Mouse (Mus musculus) kidney, adult 8-10 months (tissue): ENCODE data around the gene Tfr2.
A peak's percentile ranks its signal among the peaks of the same experiment; 100 is the strongest.
"Not testable (repeated sequence)": the region's sequence is repeated elsewhere in the genome, so short reads cannot be mapped to it uniquely, and the experiment has no call there.

Source experiments
- DNase-seq, 2 experiments: peaks; one replicate each; pipeline ENCODE4 v3.0.0; 2022

The Tfr2 gene

GRCm38 (mm10) chr5:137590507-137590906, 20.9 kb downstream of the Tfr2 start:
- no peak for DNase-seq

DNA sequence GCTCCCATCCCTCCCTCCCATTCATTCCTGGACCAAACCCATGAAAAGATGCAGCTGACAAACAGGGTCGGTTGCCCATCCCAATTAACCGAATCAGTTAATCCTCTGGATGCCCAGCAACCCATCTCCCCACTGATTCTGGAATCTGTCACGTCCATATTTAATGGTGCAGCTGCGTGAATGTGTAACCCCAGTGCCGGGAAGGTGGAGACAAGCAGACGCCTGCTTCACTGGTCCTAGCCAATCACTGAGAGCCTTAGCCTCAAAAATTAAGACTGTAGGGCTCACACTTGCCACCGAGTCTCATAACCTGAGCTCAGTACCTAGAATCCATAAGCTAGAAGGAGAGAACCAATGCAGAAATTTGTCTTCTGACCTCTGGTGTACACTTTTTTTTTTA, 26.3 kb downstream of the Tfr2 start:
- DNase-seq: no peak

- no peak for DNase-seq
These were observed 27.1 kb downstream of the Tfr2 start for GRCm38 (mm10) chr5:137596601-137597261.

DNA sequence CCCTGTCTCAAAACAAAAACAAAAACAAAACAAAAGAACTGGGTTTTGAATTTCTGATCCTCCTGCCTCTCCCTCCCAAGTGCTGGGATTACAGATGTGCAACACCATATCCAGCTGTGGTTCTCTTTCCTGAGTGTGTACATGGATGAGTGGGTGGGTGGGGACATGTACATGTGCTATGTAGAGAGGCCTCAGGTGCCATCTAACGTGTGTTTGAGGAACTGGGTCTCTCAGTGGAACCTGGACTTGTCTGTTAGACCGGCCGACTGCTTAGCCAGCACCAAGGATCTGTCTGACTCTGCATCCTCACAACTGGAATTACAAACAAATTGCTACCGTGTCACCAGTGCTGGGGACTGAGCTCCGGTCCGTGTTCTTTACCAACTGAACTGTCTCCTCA, 28.0 kb downstream of the Tfr2 start:
- no peak for DNase-seq

GRCm38 (mm10) chr5:137598100-137598826, 28.6 kb downstream of the Tfr2 start:
- DNase-seq: no peak

GRCm38 (mm10) chr5:137599600-137599999, 30.0 kb downstream of the Tfr2 start:
- DNase-seq: no peak

GRCm38 (mm10) chr5:137600281-137600618, 30.6 kb downstream of the Tfr2 start:
- DNase-seq: no peak

DNA sequence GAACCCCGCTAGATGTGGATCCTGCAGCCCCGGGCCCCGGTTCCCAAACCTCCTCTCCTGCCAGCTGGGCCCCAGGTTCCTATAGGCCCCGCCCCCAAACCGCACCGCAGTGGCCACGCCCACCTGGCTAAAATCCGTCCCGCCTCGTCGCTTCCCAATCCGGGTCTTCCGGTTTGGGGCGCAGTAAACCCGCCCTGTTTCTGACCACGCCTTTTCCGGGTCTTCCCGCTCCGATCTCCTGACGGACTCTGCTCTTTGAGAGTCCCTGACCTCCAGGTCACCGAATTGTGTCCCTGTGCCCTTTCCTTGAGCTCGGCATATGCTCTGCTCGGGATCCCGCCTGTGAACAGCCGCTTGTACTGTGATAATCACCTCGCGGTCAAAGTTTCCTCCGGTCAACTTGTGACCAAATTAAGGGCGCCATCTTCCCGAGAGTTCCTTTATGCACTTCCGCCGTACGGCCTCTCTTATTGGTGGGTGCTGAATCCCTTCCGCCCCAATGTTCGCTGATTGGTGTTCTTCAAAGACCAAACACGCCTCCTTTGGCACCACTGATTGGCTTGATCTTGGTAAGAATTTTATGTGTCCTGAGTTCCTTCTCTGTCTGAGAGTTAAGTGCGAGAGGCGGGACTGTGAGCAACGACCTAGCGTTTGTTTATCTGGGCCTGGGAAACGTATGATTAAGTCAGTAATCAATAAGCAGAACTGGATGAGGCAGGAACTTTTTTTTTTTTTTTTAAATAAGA, 31.2 kb downstream of the Tfr2 start, which contains the start of gene Mospd3:
Gene Mospd3 (minus strand): TSS at position 440 of the 746 bp plus-strand sequence.
- peak; percentile 97 to 98 for DNase-seq

DNA sequence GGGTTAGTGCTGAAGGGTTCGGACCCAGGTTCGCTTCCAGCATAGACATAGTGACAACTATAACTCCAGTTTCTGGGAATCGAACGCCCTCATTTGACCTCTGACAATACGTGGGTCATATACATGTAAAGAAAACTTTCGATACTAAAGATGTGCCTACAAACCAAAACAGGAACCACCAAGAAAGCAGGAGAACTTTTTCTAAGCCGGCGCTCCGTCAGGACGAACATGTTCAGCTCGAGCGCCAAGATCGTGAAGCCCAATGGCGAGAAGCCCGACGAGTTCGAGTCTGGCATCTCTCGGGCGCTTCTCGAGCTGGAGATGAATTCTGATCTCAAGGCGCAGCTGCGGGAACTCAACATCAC, 31.7 kb downstream of the Tfr2 start:
- DNase-seq: no peak

DNA sequence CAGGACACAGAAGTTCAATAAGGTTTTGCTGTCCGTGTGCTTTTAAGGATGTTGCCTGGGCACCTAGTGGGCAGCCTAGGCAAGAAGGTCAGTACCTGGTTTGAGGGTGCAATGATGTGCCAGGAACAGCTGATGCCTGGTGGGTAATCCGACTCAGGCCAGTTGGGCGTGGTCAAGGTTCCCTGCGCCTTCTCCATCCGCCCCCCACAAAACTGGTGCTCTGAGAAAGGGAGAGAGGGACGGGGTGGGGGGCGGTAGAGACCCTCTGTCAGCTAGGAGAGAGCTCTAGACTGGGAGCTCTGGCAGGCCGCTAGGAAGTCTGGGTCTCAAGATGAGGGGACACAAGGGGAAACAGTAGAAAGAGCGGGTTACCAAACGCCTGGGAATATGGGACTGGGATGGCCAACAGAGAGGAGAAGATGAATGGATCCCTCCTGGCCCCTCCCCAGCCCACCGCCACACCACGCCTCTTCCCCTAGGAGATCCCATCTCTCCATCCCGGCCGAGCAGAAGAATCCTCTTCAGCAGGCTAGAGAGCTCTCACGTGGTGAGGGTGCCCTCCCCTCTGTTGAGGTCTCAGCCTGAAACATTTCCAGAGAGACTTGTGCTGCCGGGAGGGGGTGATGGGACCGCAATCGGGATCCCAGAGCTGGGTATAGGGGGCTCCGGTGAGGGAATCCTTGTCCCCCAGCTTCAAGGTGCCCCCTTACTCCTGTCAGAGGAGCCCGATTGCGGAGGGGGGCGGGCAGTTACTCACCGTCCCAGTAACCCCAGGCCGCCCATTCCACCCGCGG, 38.4 kb downstream of the Tfr2 start:
- no peak for DNase-seq

- DNase-seq: no peak
These were observed 39.1 kb downstream of the Tfr2 start for GRCm38 (mm10) chr5:137608654-137609190.

DNA sequence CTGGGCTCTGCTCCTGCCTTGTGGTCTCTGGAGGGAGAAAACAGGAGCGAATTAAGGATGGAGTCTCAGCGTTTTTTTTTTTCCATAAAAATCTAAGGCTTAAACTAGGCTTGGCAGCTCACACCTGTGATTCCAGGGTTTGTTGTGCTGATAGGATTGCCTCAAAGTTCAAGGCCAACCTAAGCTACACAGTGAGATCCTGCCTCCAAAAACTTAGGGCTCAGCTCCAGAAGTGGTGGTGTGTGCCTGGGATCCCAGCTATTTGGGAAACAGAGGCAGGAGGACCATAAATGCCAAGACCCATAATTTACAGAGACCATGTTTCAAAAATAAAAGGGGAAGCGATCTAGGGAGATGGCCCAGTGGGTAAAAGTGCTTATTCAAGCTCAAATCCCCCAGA, 39.7 kb downstream of the Tfr2 start:
- DNase-seq: no peak

GRCm38 (mm10) chr5:137610056-137610455, 40.4 kb downstream of the Tfr2 start:
- DNase-seq: no peak

GRCm38 (mm10) chr5:137610548-137611244, 41.1 kb downstream of the Tfr2 start:
- peak; percentile 72 to 80 for DNase-seq

DNA sequence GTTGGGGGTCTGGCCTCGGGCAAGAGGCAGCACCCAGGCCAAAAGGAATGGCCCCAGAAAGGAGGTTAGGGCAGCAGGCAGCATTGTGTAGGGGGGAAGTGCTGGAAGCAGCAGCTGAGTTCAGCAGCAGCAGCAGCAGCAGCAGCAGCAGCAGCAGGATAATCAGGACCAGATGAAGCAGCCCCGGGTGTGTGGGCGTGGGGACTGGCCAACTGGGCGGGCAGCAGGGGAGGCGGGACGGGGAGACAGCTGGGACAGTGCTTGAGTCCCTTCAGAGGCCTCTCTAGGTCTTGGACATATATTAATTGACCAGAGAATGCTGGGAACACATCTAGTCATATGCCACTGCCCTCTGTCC, 41.6 kb downstream of the Tfr2 start:
- peak; percentile 35 to 44 for DNase-seq

DNA sequence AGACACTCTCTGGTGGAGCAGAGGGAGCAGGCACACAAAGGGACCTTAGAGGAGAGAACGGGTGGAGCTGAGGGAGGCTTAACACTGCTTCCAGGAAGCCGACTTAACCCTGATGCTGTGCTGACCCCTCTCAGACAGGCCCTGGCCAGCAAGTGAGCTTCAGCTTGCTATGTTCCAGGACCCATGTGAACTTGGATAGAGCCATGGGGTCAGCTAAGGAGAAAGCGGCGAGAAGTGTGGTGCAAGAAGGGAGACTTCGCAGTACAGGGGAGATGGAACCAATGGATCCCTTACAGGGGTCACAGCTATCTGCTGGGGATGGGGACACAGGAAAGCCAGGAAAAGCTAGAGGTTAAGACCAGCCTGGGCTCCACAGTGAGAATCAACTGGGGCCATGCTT, 43.4 kb downstream of the Tfr2 start:
- no peak for DNase-seq

GRCm38 (mm10) chr5:137613550-137613949, 43.9 kb downstream of the Tfr2 start, which contains the start of gene Pcolce:
Gene Pcolce (minus strand): TSS chr5:137613784.
- no peak for DNase-seq

GRCm38 (mm10) chr5:137614921-137615320, 45.3 kb downstream of the Tfr2 start:
- not testable (repeated sequence) for DNase-seq

- no peak for DNase-seq
These were observed 45.7 kb downstream of the Tfr2 start for GRCm38 (mm10) chr5:137615347-137615746.

DNA sequence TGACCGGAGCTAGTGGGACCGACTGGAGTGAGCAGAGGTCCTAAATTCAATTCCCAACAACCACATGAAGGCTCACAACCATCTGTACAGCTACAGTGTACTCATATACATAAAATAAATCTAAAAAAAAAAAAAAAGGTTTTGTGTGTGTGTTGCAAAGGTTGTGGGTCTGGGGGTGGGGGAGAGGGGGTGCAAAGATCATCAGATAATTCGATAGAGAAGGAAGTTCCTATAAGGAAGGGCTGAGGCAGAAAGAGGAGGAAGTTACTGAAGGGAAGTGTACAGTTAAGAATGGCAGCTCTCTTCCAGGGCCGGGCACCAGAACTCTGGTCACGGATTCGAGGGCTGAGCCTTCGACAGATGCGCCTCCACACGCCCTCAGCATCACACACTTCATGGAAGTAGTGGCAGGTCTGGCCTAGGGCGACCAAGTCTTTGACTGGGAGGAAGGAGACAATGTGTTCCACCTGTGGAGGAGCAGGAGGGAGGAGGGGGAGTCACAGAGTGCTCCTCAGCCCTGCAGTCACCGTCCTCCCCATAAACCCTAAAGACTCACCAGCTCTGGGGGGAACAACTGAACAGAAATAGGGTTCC, 54.4 kb downstream of the Tfr2 start:
- DNase-seq: no peak

- peak; percentile 32 to 36 for DNase-seq
These were observed 58.4 kb downstream of the Tfr2 start for GRCm38 (mm10) chr5:137627991-137628390.
